Comparison of ENCODE assay signal across 13 mouse cellular contexts in genomic region chr9:119974609-119975008, GRCm38 (mm10). TPM values are rescaled to one million over a fixed set of nuclear protein-coding genes. Genes with fewer than 3 reads are reported as not detected.
DNase-seq lines count a peak whose midpoint lies in the region; ATAC-seq and TF ChIP-seq lines count a peak whose summit lies in the region.
"Had no signal": no experiment of that assay in that cellular context is flagged by ENCODE, and none has a peak within 500 bp of the region (broad histone marks: within the 10 kb centered on the region; RNA-seq: fewer than 3 reads in every experiment).

No protein-coding gene starts in this region.

- WGBS in bone marrow, adult 2 months, result 80% methylated on average over 5 of the region's 5 CpGs
- 86% methylated on average over 5 of the region's 5 CpGs for WGBS in neural tube, embryonic 15.5 days

- H3K27ac ChIP-seq in layer of hippocampus, adult 2 months, result no peak overlapping the region
- H3K27ac ChIP-seq in bone marrow, adult 2 months (ENCODE audit: control insufficient read depth, insufficient read depth, low read depth, low read length, poor library complexity), result no peak overlapping the region
- H3K27ac ChIP-seq in neural tube, embryonic 15.5 days (replicated peaks), result no peak overlapping the region
- H3K27ac ChIP-seq: liver, embryonic 15.5 days had no signal

- no peaks in the 10 kb centered on the region for H3K9me3 ChIP-seq in neural tube, embryonic 15.5 days (replicated peaks)
- H3K9me3 ChIP-seq: liver, embryonic 15.5 days; megakaryocyte, embryonic 14.5 days had no signal

- H3K36me3 ChIP-seq in neural tube, embryonic 15.5 days, result no peaks in the 10 kb centered on the region

- no peak overlapping the region for H3K4me2 ChIP-seq in neural tube, embryonic 15.5 days
- H3K4me2 ChIP-seq: liver, embryonic 15.5 days had no signal

- TF ChIP-seq POLR2A in bone marrow, adult 2 months (IDR thresholded peaks at IDR 0.05; ENCODE audit: borderline replicate concordance, control insufficient read depth, low read depth, low read length), result no peak

- TF ChIP-seq CTCF in layer of hippocampus, adult 2 months (conservative IDR thresholded peaks at IDR 0.05), result peak; percentile 62
- TF ChIP-seq CTCF in bone marrow, adult 2 months (IDR thresholded peaks at IDR 0.05; ENCODE audit: control insufficient read depth, insufficient read depth, low read length), result 0 out of 2 replicates have a peak, but pooled peaks have one; percentile 2

- peaks cover 8% of the 10 kb centered on the region; the same call in 1 of the 2 replicates for H3K4me1 ChIP-seq in bone marrow, adult 2 months (ENCODE audit: control insufficient read depth, insufficient read depth, low read length)
- H3K4me1 ChIP-seq in neural tube, embryonic 15.5 days, result peaks cover 37% of the 10 kb centered on the region

- no peak for ATAC-seq in CD4-positive, CD25-positive, alpha-beta regulatory T cell, adult 4 months
- ATAC-seq in neural tube, embryonic 15.5 days (ENCODE audit: low FRiP score), result no peak
- ATAC-seq: Patski had no signal

- no peak overlapping the region for H3K4me3 ChIP-seq in layer of hippocampus, adult 2 months
- no peak overlapping the region for H3K4me3 ChIP-seq in bone marrow, adult 2 months (replicated peaks; ENCODE audit: control insufficient read depth, low read depth, low read length)
- no peak overlapping the region for H3K4me3 ChIP-seq in neural tube, embryonic 15.5 days (replicated peaks)
- H3K4me3 ChIP-seq: liver, embryonic 15.5 days had no signal

- H3K9ac ChIP-seq in neural tube, embryonic 15.5 days (replicated peaks), result no peak overlapping the region
- H3K9ac ChIP-seq: liver, embryonic 15.5 days had no signal

- DNase-seq in CD4-positive, CD25-positive, alpha-beta regulatory T cell, adult 2 months (ENCODE audit: low read depth, low spot score), result peak; percentile 58
- no peak for DNase-seq in layer of hippocampus, adult 2 months (ENCODE audit: low spot score in 2 of 2)
- no peak for DNase-seq in layer of hippocampus, postnatal 36 days
- DNase-seq in 416B (ENCODE audit: low read depth), result peak; percentile 60
- DNase-seq in right cerebral cortex, postnatal 14 days, result no peak
- DNase-seq: adrenal gland, postnatal 10 days; thymus, adult 18-20 months had no signal

- H3K27me3 ChIP-seq in neural tube, embryonic 15.5 days (replicated peaks), result no peaks in the 10 kb centered on the region
- H3K27me3 ChIP-seq: liver, embryonic 15.5 days; megakaryocyte, embryonic 14.5 days; Patski had no signal

RNA-seq across cellular contexts. Expression of gene Csrnp1, which starts 9.8 kb away (rescaled TPM):
- 10 to 100 TPM; 22.7 to 89.4 TPM for polyA plus RNA-seq in CD4-positive, CD25-positive, alpha-beta regulatory T cell, adult 4 months (2017; shearing (Covaris generic))
- 10 to 100 TPM; 13.7 TPM for total RNA-seq in layer of hippocampus, adult 2 months (2021)
- total RNA-seq in layer of hippocampus, postnatal 36 days (2021), result 10 to 100 TPM; 12.8 to 15.5 TPM
- polyA plus RNA-seq in bone marrow, adult 2 months (2011; ENCODE audit: insufficient read depth, insufficient read length, low replicate concordance, missing spikeins), result 6.4 and 19.5 TPM in 2 replicates
- polyA plus RNA-seq in neural tube, embryonic 15.5 days (2015; fragmentation: Nextera tagmentation; extraction: Ambion mirVana), result 1.4 and 3.4 TPM in 2 replicates

RNA-seq across cellular contexts. Expression of gene Ttc21a, which starts 37.2 kb away (rescaled TPM):
- under 1 TPM in 1 of 2 experiments, not detected in 1; 0.15 TPM for polyA plus RNA-seq in CD4-positive, CD25-positive, alpha-beta regulatory T cell, adult 4 months (2017; shearing (Covaris generic))
- under 1 TPM; 0.49 to 0.92 TPM for total RNA-seq in layer of hippocampus, adult 2 months (2021)
- under 1 TPM; 0.80 to 0.86 TPM for total RNA-seq in layer of hippocampus, postnatal 36 days (2021)
- 1.5 and 5.0 TPM in 2 replicates for polyA plus RNA-seq in bone marrow, adult 2 months (2011; ENCODE audit: insufficient read depth, insufficient read length, low replicate concordance, missing spikeins)
- 0.74 and 0.80 TPM in 2 replicates for polyA plus RNA-seq in neural tube, embryonic 15.5 days (2015; fragmentation: Nextera tagmentation; extraction: Ambion mirVana)

RNA-seq across cellular contexts. Expression of gene Gorasp1, which starts 37.2 kb away (rescaled TPM):
- polyA plus RNA-seq in CD4-positive, CD25-positive, alpha-beta regulatory T cell, adult 4 months (2017; shearing (Covaris generic)), result 1 to 10 TPM; 3.6 to 7.5 TPM
- total RNA-seq in layer of hippocampus, adult 2 months (2021), result 10 to 100 TPM; 33.1 to 40.8 TPM
- total RNA-seq in layer of hippocampus, postnatal 36 days (2021), result 10 to 100 TPM; 33.4 to 35.2 TPM
- polyA plus RNA-seq in bone marrow, adult 2 months (2011; ENCODE audit: insufficient read depth, insufficient read length, low replicate concordance, missing spikeins), result 2.7 and 4.6 TPM in 2 replicates
- 24.0 and 25.7 TPM in 2 replicates for polyA plus RNA-seq in neural tube, embryonic 15.5 days (2015; fragmentation: Nextera tagmentation; extraction: Ambion mirVana)

RNA-seq across cellular contexts. Expression of gene Xirp1, which starts 48.8 kb away (rescaled TPM):
- not detected for polyA plus RNA-seq in CD4-positive, CD25-positive, alpha-beta regulatory T cell, adult 4 months (2017; shearing (Covaris generic))
- total RNA-seq in layer of hippocampus, adult 2 months (2021), result under 1 TPM; 0.10 to 0.23 TPM
- under 1 TPM; 0.05 to 0.20 TPM for total RNA-seq in layer of hippocampus, postnatal 36 days (2021)
- polyA plus RNA-seq in bone marrow, adult 2 months (2011; ENCODE audit: insufficient read depth, insufficient read length, low replicate concordance, missing spikeins), result not detected in 2 replicates
- 0.09 and 0.14 TPM in 2 replicates for polyA plus RNA-seq in neural tube, embryonic 15.5 days (2015; fragmentation: Nextera tagmentation; extraction: Ambion mirVana)

Comparison
In these comparisons a context has a peak if more than half of its experiments do, and no peak if none do; other contexts are left out.
1. DNase-seq: peak in CD4-positive, CD25-positive, alpha-beta regulatory T cell, adult 2 months (single experiment) and 416B (single experiment); none in layer of hippocampus, adult 2 months (0 of 2), layer of hippocampus, postnatal 36 days (0 of 2) and right cerebral cortex, postnatal 14 days (single experiment).